Mouse (Mus musculus) MEL (cell line): Measurements from ENCODE around the gene Map3k3. TPM values are rescaled to one million over a fixed set of nuclear protein-coding genes. Genes with fewer than 3 reads are reported as not detected.

Experiments used
- DNase-seq: peaks from one replicate; pipeline ENCODE4 v3.0.0; 2011; ENCODE audit warnings: low read depth, low spot score
- H3K27ac ChIP-seq: 2 replicates; pipeline ENCODE4 v1.5.1; 2012; ENCODE audit warnings: low read depth, mild to moderate bottlenecking, control low read depth, low read length, moderate library complexity; ENCODE audit not compliant: control insufficient read depth
- H3K27me3 ChIP-seq, 2 experiments: fragments of 150-350 bp in 1 of 2; sonication (generic) in 1 of 2; 2 replicates each; pipeline ENCODE4 v1.6.1; 2012; ENCODE audit warnings: low read length in 2 of 2, mild to moderate bottlenecking in 2 of 2, improper control_type of control experiment in 1 of 2, moderate library complexity in 1 of 2; ENCODE audit not compliant: insufficient read depth in 2 of 2, control insufficient read depth in 1 of 2
- H3K36me3 ChIP-seq, 2 experiments: 2 replicates each; pipeline ENCODE4 v1.6.1; 2012 to 2014; ENCODE audit warnings: low read length in 2 of 2, improper control_type of control experiment in 1 of 2, inconsistent platforms in 1 of 2, mild to moderate bottlenecking in 1 of 2; ENCODE audit not compliant: insufficient read depth in 2 of 2, control insufficient read depth in 1 of 2
- H3K4me1 ChIP-seq, 2 experiments: fragments of 150-350 bp in 1 of 2; sonication (generic) in 1 of 2; 2 replicates each; pipeline ENCODE4 v1.6.1; 2012; ENCODE audit warnings: low read length in 2 of 2, improper control_type of control experiment in 1 of 2, mild to moderate bottlenecking in 1 of 2; ENCODE audit not compliant: insufficient read depth in 2 of 2, control insufficient read depth in 1 of 2
- H3K4me3 ChIP-seq, 2 experiments: fragments of 150-350 bp in 1 of 2; sonication (generic) in 1 of 2; 2 replicates each; pipeline ENCODE4 v1.5.1; 2012; ENCODE audit warnings: low read depth in 2 of 2, low read length in 2 of 2, mild to moderate bottlenecking in 2 of 2, moderate library complexity in 2 of 2, control low read depth in 1 of 2, improper control_type of control experiment in 1 of 2; ENCODE audit not compliant: control insufficient read depth in 1 of 2, insufficient read depth in 1 of 2
- H3K79me2 ChIP-seq: 2 replicates; pipeline ENCODE4 v1.6.1; 2012; ENCODE audit warnings: mild to moderate bottlenecking, low read length, moderate library complexity; ENCODE audit not compliant: control insufficient read depth, poor library complexity, insufficient read depth
- H3K9ac ChIP-seq: 2 replicates; pipeline ENCODE4 v1.6.1; 2012; ENCODE audit warnings: low read depth, mild to moderate bottlenecking, control low read depth, low read length, moderate library complexity; ENCODE audit not compliant: control insufficient read depth, poor library complexity, severe bottlenecking
- H3K9me3 ChIP-seq: fragments of 150-350 bp; sonication (generic); replicated peaks from 2 replicates; pipeline ENCODE4 v1.6.1; 2012; ENCODE audit warnings: mild to moderate bottlenecking, low read length, improper control_type of control experiment, moderate library complexity; ENCODE audit not compliant: insufficient read depth
- BHLHE40 ChIP-seq: IDR thresholded peaks from 2 replicates; pipeline ENCODE4 v1.6.1; 2012; ENCODE audit warnings: low read depth, mild to moderate bottlenecking, inconsistent platforms, low read length, improper control_type of control experiment, borderline replicate concordance
- CTCF ChIP-seq, 3 experiments: IDR thresholded peaks in 2 of 3; conservative IDR thresholded peaks in 1 of 3; 2 replicates each; pipeline ENCODE4 v1.5.1; 2011 to 2012; ENCODE audit warnings: low read length in 3 of 3, low read depth in 2 of 3, mild to moderate bottlenecking in 2 of 3, improper control_type of control experiment in 1 of 3, inconsistent platforms in 1 of 3, mixed read lengths in 1 of 3, moderate library complexity in 1 of 3; ENCODE audit not compliant: control insufficient read depth in 1 of 3, insufficient read depth in 1 of 3, poor library complexity in 1 of 3, severe bottlenecking in 1 of 3
- E2F4 ChIP-seq: IDR thresholded peaks from 2 replicates; pipeline ENCODE4 v1.6.1; 2011; ENCODE audit warnings: low read depth, low read length, improper control_type of control experiment, borderline replicate concordance
- ELF1 ChIP-seq: IDR thresholded peaks from 2 replicates; pipeline ENCODE4 v1.6.1; 2014; ENCODE audit warnings: low read depth, mild to moderate bottlenecking, inconsistent platforms, low read length, improper control_type of control experiment, moderate library complexity
- EP300 ChIP-seq, 2 experiments: IDR thresholded peaks; 2 replicates each; pipeline ENCODE4 v1.6.1; 2011; ENCODE audit warnings: improper control_type of control experiment in 2 of 2, low read length in 2 of 2, low read depth in 1 of 2, mild to moderate bottlenecking in 1 of 2
- ETS1 ChIP-seq: IDR thresholded peaks from 2 replicates; pipeline ENCODE4 v1.6.1; 2012; ENCODE audit warnings: low read depth, mild to moderate bottlenecking, inconsistent platforms, low read length, improper control_type of control experiment, moderate library complexity
- GATA1 ChIP-seq: IDR thresholded peaks from 2 replicates; pipeline ENCODE4 v1.6.1; 2011; ENCODE audit warnings: low read depth, low read length, improper control_type of control experiment
- HCFC1 ChIP-seq: IDR thresholded peaks from 2 replicates; pipeline ENCODE4 v1.6.1; 2012; ENCODE audit warnings: low read depth, mild to moderate bottlenecking, inconsistent platforms, low read length, improper control_type of control experiment, moderate library complexity
- JUND ChIP-seq: IDR thresholded peaks from 2 replicates; pipeline ENCODE4 v1.6.1; 2011; ENCODE audit warnings: low read depth, mild to moderate bottlenecking, improper control_type of control experiment, low read length
- MAFK ChIP-seq: IDR thresholded peaks from 2 replicates; pipeline ENCODE4 v1.6.1; 2011; ENCODE audit warnings: low read depth, mild to moderate bottlenecking, low read length, improper control_type of control experiment, borderline replicate concordance
- MAX ChIP-seq: IDR thresholded peaks from 2 replicates; pipeline ENCODE4 v1.6.1; 2011; ENCODE audit warnings: low read length, improper control_type of control experiment
- MAZ ChIP-seq: IDR thresholded peaks from 2 replicates; pipeline ENCODE4 v1.6.1; 2012; ENCODE audit warnings: low read depth, mild to moderate bottlenecking, inconsistent platforms, low read length, improper control_type of control experiment
- MEF2A ChIP-seq: IDR thresholded peaks from 2 replicates; pipeline ENCODE4 v1.6.1; 2014; ENCODE audit warnings: low read depth, mild to moderate bottlenecking, inconsistent platforms, low read length, improper control_type of control experiment; ENCODE audit not compliant: poor library complexity, insufficient replicate concordance, severe bottlenecking; ENCODE audit errors: extremely low read depth
- MXI1 ChIP-seq: IDR thresholded peaks from 2 replicates; pipeline ENCODE4 v1.6.1; 2011; ENCODE audit warnings: mild to moderate bottlenecking, low read depth, low read length, improper control_type of control experiment
- MYB ChIP-seq: IDR thresholded peaks from 2 replicates; pipeline ENCODE4 v1.6.1; 2011; ENCODE audit warnings: mild to moderate bottlenecking, low read depth, low read length, improper control_type of control experiment
- MYC ChIP-seq: IDR thresholded peaks from 2 replicates; pipeline ENCODE4 v1.6.1; 2011; ENCODE audit warnings: low read depth, mild to moderate bottlenecking, low read length, improper control_type of control experiment, moderate library complexity
- POLR2AphosphoS2 ChIP-seq: IDR thresholded peaks from 2 replicates; pipeline ENCODE4 v1.6.1; 2011; ENCODE audit warnings: low read length, improper control_type of control experiment
- RAD21 ChIP-seq: IDR thresholded peaks from 2 replicates; pipeline ENCODE4 v1.6.1; 2011; ENCODE audit warnings: mild to moderate bottlenecking, low read depth, low read length, improper control_type of control experiment
- RCOR1 ChIP-seq: IDR thresholded peaks from 2 replicates; pipeline ENCODE4 v1.6.1; 2012; ENCODE audit warnings: low read depth, mild to moderate bottlenecking, inconsistent platforms, low read length, improper control_type of control experiment
- SIN3A ChIP-seq: IDR thresholded peaks from 2 replicates; pipeline ENCODE4 v1.6.1; 2012; ENCODE audit warnings: low read length, improper control_type of control experiment, inconsistent platforms
- TCF12 ChIP-seq: IDR thresholded peaks from 2 replicates; pipeline ENCODE4 v1.6.1; 2014; ENCODE audit warnings: low read depth, mild to moderate bottlenecking, inconsistent platforms, low read length, improper control_type of control experiment, moderate library complexity
- USF1 ChIP-seq: IDR thresholded peaks from 2 replicates; pipeline ENCODE4 v1.6.1; 2014; ENCODE audit warnings: low read depth, mild to moderate bottlenecking, inconsistent platforms, low read length, improper control_type of control experiment, moderate library complexity
- ZKSCAN1 ChIP-seq: IDR thresholded peaks from 2 replicates; pipeline ENCODE4 v1.6.1; 2012; ENCODE audit warnings: low read depth, mild to moderate bottlenecking, inconsistent platforms, low read length, improper control_type of control experiment, moderate library complexity
- ZNF384 ChIP-seq: IDR thresholded peaks from 2 replicates; pipeline ENCODE4 v1.6.1; 2012; ENCODE audit warnings: low read depth, mild to moderate bottlenecking, inconsistent platforms, low read length, improper control_type of control experiment
- polyA plus RNA-seq, 2 experiments: library from polyadenylated mRNA; stranded (reverse) in 1 of 2; unstranded in 1 of 2; fragments of >175 nt in 1 of 2; fragments of >200 nt in 1 of 2; gene quantifications; 2 replicates each; pipeline versions ENCODE4 v1.2.1 to v1.2.4; 2012; ENCODE audit warnings: low replicate concordance in 2 of 2, low read depth in 1 of 2; ENCODE audit not compliant: insufficient read length in 2 of 2, insufficient read depth in 1 of 2, missing spikeins in 1 of 2
- total RNA-seq: library from RNA; depleted of rRNA; stranded (reverse); fragments of 300-350 nt; gene quantifications from 2 replicates; pipeline ENCODE4 v1.2.3, GENCODE M21; 2012

Map3k3 gene
- total and polyA plus RNA-seq, 3 experiments, result 10.5 to 14.3 TPM; not detected in 1

DNA sequence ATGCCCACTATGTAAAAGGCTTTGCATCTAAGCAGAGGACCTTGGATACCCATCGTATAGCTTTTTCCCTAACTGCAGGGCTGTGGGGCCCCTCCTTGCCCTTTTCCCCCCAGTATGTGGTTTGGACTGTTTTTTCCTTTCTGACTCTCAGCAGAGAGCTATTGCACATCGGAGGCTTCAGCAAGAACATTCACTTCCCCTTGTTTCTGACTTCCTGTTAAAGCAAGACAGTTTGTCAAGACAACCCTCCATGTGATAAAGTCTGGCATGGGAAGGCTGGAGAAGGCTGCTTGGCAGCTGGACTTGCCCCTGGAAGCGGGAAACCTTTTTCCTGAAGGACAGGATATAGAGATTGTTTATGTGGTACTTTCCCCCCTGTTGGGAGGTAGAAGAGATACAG lies 38.3 kb downstream of the Map3k3 start:
- Histone ChIP-seq H3K79me2 (no peaks in the 10 kb centered on the region), H3K9me3 (no peaks in the 10 kb centered on the region), H3K9ac (peak overlapping the region; percentile 12), H3K4me1 (peaks cover 12 to 15% of the 10 kb centered on the region in 2 experiments), H3K4me3 (peak overlapping the region in 1 of 2 experiments; percentile 26; a peak in 2 of 4 replicates), H3K36me3 (peaks cover 0 to 19% of the 10 kb centered on the region in 2 experiments; a peak in 2 of 4 replicates), H3K27ac (peak overlapping the region; percentile 65), H3K27me3 (no peaks in the 10 kb centered on the region)
- TF ChIP-seq BHLHE40 (no peak), USF1 (peak; percentile 41; the same call in 1 of the 2 replicates), EP300 (IDR thresholded peaks at IDR 0.05; ENCODE audit: low read depth in 1 of 2, low read length in 2 of 2) (peak; percentile 54 to 65; a peak in 3 of 4 replicates), ZNF384 (peak; percentile 53), ELF1 (peak; percentile 69; the same call in 1 of the 2 replicates), SIN3A (peak; percentile 53; the same call in 1 of the 2 replicates), MYC (peak; percentile 60; the same call in 1 of the 2 replicates), RCOR1 (no peak), MYB (no peak), RAD21 (no peak), MAZ (peak; percentile 55; the same call in 1 of the 2 replicates), JUND (0 out of 2 replicates have a peak, but pooled peaks have one; percentile 5), MAX (peak; percentile 57), TCF12 (0 out of 2 replicates have a peak, but pooled peaks have one; percentile 29), MEF2A (no peak), E2F4 (no peak), GATA1 (0 out of 2 replicates have a peak, but pooled peaks have one; percentile 19), MAFK (no peak), POLR2AphosphoS2 (no peak), MXI1 (peak; percentile 80), ETS1 (peak; percentile 45)
- peak; percentile 84 for DNase-seq

DNA sequence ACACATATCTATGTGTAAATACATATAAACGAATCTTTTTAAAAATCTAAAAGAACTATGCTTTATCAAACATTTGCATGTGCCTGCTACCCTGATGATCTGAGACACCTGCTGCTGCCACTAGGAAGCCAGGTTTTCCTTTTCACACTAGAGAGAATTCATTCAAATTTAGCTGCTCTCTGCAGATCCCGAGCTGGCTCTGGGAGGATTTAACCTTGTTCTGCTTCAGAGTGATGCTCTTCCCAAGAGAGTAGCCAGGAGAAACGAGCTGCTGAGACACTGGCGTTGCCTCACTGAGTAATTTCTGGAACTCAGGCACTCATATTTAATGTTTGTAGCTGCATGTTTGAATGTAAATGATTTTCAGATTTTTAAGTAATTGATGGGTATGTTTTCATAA lies 40.4 kb downstream of the Map3k3 start:
- Histone ChIP-seq H3K9me3 (no peaks in the 10 kb centered on the region), H3K4me1 (peaks cover 20 to 26% of the 10 kb centered on the region in 2 experiments), H3K4me3 (no peak overlapping the region), H3K9ac (no peak overlapping the region), H3K27me3 (no peaks in the 10 kb centered on the region), H3K27ac (no peak overlapping the region), H3K36me3 (peaks cover 0 to 32% of the 10 kb centered on the region in 2 experiments; a peak in 2 of 4 replicates), H3K79me2 (no peaks in the 10 kb centered on the region)
- no peak for TF ChIP-seq USF1
- TF ChIP-seq HCFC1, result no peak
- no peak for TF ChIP-seq CTCF (IDR thresholded peaks at IDR 0.05 in 2 of 3, conservative IDR thresholded peaks at IDR 0.05 in 1 of 3; ENCODE audit: control insufficient read depth in 1 of 3, insufficient read depth in 1 of 3, low read depth in 2 of 3, low read length in 3 of 3, poor library complexity in 1 of 3, severe bottlenecking in 1 of 3)
- no peak for TF ChIP-seq ZKSCAN1
- TF ChIP-seq RAD21, result no peak
- no peak for TF ChIP-seq SIN3A
- no peak for TF ChIP-seq RCOR1
- TF ChIP-seq MYC, result no peak
- DNase-seq, result no peak
